Mouse (Mus musculus) ovary, postnatal 10 days (tissue): ENCODE measurements around the gene Olfr914.

Experiments used
- DNase-seq: peaks from one replicate; pipeline ENCODE4 v3.0.0; 2022; ENCODE audit warnings: low spot score

Olfr914 gene

GRCm38 (mm10) chr9:38604802-38605201, at the start of gene Olfr914:
Gene Olfr914, plus strand, starts transcription at chr9:38605102.
- DNase-seq = no peak

- DNase-seq = no peak
Observed at GRCm38 (mm10) chr9:38579878-38580277, 25.0 kb upstream of the Olfr914 start, which contains the start of gene Olfr912. Gene Olfr912, plus strand, starts transcription at chr9:38580178.

DNA sequence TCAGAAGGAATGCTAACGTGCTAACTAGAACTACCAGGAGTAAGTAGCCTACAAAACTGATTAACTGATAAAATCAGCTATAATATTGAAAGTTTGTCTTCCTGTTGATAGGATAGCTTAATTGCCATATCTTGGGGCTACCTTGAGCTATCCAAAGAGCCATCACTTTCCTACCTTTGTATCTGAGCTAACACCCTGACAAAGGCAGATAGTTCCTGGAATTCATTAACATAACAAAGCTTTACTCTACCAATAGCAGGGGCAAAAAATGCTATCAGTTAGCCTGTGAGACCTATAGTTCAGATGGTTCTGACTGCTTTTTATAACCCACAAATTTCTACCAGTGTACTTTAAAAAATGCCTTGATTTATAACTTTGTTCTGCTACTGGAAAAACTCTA, 13.8 kb upstream of the Olfr914 start:
- DNase-seq = no peak

DNA sequence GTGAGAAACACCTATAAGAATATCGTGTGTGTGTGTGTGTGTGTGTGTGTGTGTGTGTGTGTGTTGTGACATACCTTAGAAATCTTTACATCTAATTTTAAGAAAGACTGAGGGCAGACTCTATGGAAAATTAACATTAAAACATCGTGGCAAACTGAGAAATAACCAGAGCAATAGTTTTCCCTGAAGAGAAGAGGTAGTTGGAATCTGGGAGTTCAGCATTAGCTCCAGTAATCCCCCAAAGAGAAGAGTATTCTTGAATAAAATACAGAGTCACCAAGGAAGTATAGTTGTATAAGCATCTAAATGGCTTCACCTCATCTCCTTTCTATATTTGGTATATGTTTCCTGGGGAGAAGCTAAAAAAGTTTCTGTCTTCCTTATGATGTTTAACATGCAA, 12.4 kb upstream of the Olfr914 start, which contains the start of gene Olfr913:
TSS of gene Olfr913 (plus strand) at position 301 of the 400 bp plus-strand sequence.
- no peak for DNase-seq

GRCm38 (mm10) chr9:38632406-38632805, 27.5 kb downstream of the Olfr914 start:
- no peak for DNase-seq

DNA sequence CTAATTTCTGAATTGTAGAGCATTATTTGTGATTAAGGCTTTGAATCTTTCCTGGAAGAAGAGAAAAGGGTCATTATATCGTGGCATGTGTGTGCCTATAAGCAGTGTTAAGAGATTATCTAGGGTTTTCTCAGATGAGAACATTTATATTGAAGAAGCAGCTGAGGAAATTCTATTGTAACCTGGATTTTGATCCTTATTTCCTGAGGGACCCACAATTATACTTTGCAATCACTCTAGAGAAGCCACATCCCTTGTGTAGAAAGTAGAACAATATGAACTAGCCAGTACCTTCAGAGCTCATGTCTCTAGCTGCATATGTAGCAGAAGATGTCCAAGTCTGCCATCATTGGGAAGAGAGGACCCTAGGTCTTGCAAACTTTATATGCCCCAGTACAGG, 54.9 kb downstream of the Olfr914 start, which contains the start of gene Olfr916:
TSS of gene Olfr916 (minus strand) at position 101 of the 400 bp plus-strand sequence.
- DNase-seq = no peak
